In the genomic region with DNA sequence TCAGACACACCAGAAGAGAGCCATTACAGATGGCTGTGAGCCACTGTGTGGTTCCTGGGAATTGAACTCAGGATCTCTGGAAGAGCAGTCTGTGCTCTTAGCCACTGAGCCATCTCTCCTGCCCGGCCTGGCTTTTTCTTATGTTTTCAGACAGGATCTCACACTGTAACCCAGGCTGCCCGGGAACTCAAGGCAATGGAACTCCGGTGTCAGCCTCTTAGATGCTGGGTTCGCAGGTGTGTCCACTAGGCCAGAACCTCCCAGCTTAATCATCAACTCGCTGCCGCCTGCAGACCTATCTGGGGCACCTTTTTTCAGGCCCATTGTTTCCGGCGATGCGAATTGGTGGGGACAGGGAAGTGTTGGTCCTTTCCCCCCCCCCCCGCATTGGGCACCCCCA, we compare ENCODE assay signal across 1 mouse cellular context.
TF ChIP-seq lines count a peak whose summit lies in the region.

No protein-coding gene starts in this region.

TF ChIP-seq in MEL, 35 proteins besides CTCF, POLR2A, EP300 and RAD21 (continued from another document):
- TF ChIP-seq ZC3H11A (IDR thresholded peaks at IDR 0.05; ENCODE audit: low read depth, low read length) (no peak), USF1 (IDR thresholded peaks at IDR 0.05; ENCODE audit: low read depth, low read length) (no peak), MXI1 (IDR thresholded peaks at IDR 0.05; ENCODE audit: low read depth, low read length) (no peak), CHD1 (IDR thresholded peaks at IDR 0.05; ENCODE audit: low read depth, low read length) (0 out of 2 replicates have a peak, but pooled peaks have one; percentile 41), MYC (IDR thresholded peaks at IDR 0.05; ENCODE audit: low read depth, low read length) (no peak), MAZ (IDR thresholded peaks at IDR 0.05; ENCODE audit: low read depth, low read length) (no peak)
